ENCODE assay signal across 8 mouse cellular contexts in the genomic region with DNA sequence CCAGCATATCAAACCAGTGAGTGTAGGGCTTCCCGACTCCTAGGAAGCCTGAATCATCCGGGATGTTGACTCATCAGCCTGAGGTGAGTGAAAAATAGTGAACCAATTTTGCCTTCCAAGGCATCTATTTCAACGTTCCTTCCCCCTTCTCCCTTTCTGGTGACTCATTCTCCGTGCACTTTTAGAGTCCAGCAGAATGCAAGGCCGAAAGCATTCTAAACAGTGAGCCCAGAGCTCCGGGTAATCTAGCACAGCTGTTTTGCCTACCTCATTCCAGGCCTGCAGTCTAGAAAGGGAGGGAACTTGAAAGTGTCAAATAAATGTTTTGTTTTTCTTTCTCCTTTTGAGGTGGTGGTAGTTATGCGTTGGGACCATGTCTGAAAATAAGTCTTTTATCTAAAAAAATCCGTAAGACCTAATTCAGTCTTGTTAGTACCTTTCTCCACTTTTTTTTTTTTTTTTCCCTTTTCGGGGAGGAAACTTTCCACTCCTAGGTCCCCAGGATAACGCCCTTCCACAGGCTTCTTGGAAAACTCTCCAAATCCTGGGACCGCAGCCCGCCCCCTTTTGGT. TPM values are rescaled to one million over a fixed set of nuclear protein-coding genes. Genes with fewer than 3 reads are reported as not detected.
DNase-seq lines count a peak whose midpoint lies in the region; ATAC-seq lines count a peak whose summit lies in the region.

No protein-coding gene starts in this region.

- peak; percentile 36 for DNase-seq in gastrocnemius, adult 18-20 months (ENCODE audit: low spot score)
- DNase-seq in gastrocnemius, postnatal 10 days: no peak
- DNase-seq in adrenal gland, adult 18-20 months (ENCODE audit: low spot score in 2 of 2): peak; percentile 31 to 37
- peak; percentile 89 for DNase-seq in fibroblast of lung, adult 2 months (ENCODE audit: low read depth)
- peak; percentile 12 for DNase-seq in heart, postnatal 25 days (ENCODE audit: low spot score)
- no peak for DNase-seq in retina, postnatal 1 day

- no peaks in the 10 kb centered on the region for H3K27me3 ChIP-seq in limb, embryonic 12.5 days
- no peaks in the 10 kb centered on the region for H3K27me3 ChIP-seq in midbrain, embryonic 16.5 days (ENCODE audit: control insufficient read depth, insufficient read depth, low read depth, low read length)

- peaks cover 2% of the 10 kb centered on the region; the same call in 1 of the 2 replicates for H3K4me1 ChIP-seq in limb, embryonic 12.5 days (replicated peaks)
- H3K4me1 ChIP-seq in midbrain, embryonic 16.5 days (ENCODE audit: control insufficient read depth, insufficient read depth, low read length): peaks cover 15% of the 10 kb centered on the region

- H3K27ac ChIP-seq in limb, embryonic 12.5 days: peak overlapping the region; percentile 79
- H3K27ac ChIP-seq in midbrain, embryonic 16.5 days (ENCODE audit: low read length): no peak overlapping the region

- intact Hi-C loops in heart, postnatal 25 days (cut with DNase I): loop anchor here (5.0 to 10.0 kb wide), 4 partner anchors 115 to 425 kb away; partner anchors contain the start of genes Ccdc88a, Clhc1 and Rps27a

- H3K9me3 ChIP-seq in limb, embryonic 12.5 days: no peaks in the 10 kb centered on the region
- H3K9me3 ChIP-seq in midbrain, embryonic 16.5 days (replicated peaks; ENCODE audit: control insufficient read depth, low read length, poor library complexity, severe bottlenecking): no peaks in the 10 kb centered on the region

- ATAC-seq in limb, embryonic 12.5 days (ENCODE audit: insufficient number of reproducible peaks, insufficient read depth, low FRiP score, low TSS enrichment, low read depth): no peak
- no peak for ATAC-seq in midbrain, embryonic 16.5 days

- peak overlapping the region; percentile 20 for H3K4me2 ChIP-seq in limb, embryonic 12.5 days
- H3K4me2 ChIP-seq in midbrain, embryonic 16.5 days (ENCODE audit: low read length): peak overlapping the region; percentile 21

- peak overlapping the region; percentile 96 for H3K4me3 ChIP-seq in limb, embryonic 12.5 days (replicated peaks)
- H3K4me3 ChIP-seq in midbrain, embryonic 16.5 days (ENCODE audit: low read depth, low read length): peak overlapping the region; percentile 97

- 15% methylated on average over 12 of the region's 12 CpGs for WGBS in limb, embryonic 12.5 days
- 27% methylated on average over 12 of the region's 12 CpGs for WGBS in midbrain, embryonic 16.5 days

- no peak overlapping the region for H3K9ac ChIP-seq in limb, embryonic 12.5 days (replicated peaks)
- no peak overlapping the region for H3K9ac ChIP-seq in midbrain, embryonic 16.5 days (ENCODE audit: low read depth, low read length)

- no peaks in the 10 kb centered on the region; the same call in 1 of the 2 replicates for H3K36me3 ChIP-seq in limb, embryonic 12.5 days
- no peaks in the 10 kb centered on the region for H3K36me3 ChIP-seq in midbrain, embryonic 16.5 days (ENCODE audit: control insufficient read depth, insufficient read depth, low read length)

RNA-seq across cellular contexts. Expression of gene Rtn4, which starts 0.6 kb away (rescaled TPM):
- 100 to 1,000 TPM; 646 to 802 TPM for total RNA-seq in gastrocnemius, adult 18-20 months (2021)
- total RNA-seq in gastrocnemius, postnatal 10 days (2021): 1,000 to 10,000 TPM in 1 of 2 experiments, 100 to 1,000 TPM in 1; 914 to 1,007 TPM
- total RNA-seq in adrenal gland, adult 18-20 months (2021): 100 to 1,000 TPM; 330 to 492 TPM
- 10 to 100 TPM; 84.9 to 93.5 TPM for total RNA-seq in heart, postnatal 25 days (2021)
- 65.6 and 79.6 TPM in 2 replicates for polyA plus RNA-seq in limb, embryonic 12.5 days (2016; fragmentation: Nextera tagmentation; extraction: Ambion mirVana)
- polyA plus RNA-seq in midbrain, embryonic 16.5 days (2015; fragmentation: Nextera tagmentation; extraction: Ambion mirVana): 140 and 142 TPM in 2 replicates

Comparison
In these comparisons a context has a peak if more than half of its experiments do, and no peak if none do; other contexts are left out.
1. DNase-seq: peak in gastrocnemius, adult 18-20 months (single experiment), adrenal gland, adult 18-20 months (2 of 2), fibroblast of lung, adult 2 months (single experiment) and heart, postnatal 25 days (single experiment); none in gastrocnemius, postnatal 10 days (single experiment) and retina, postnatal 1 day (single experiment).